Mouse (Mus musculus) ovary, postnatal 14 days (tissue): ENCODE data around the gene Bmp6.
A peak's percentile ranks its signal among the peaks of the same experiment; 100 is the strongest.

ENCODE experiments used
- DNase-seq: peaks from one replicate; pipeline ENCODE4 v3.0.0; 2022; ENCODE audit warnings: low spot score

The Bmp6 gene

DNA sequence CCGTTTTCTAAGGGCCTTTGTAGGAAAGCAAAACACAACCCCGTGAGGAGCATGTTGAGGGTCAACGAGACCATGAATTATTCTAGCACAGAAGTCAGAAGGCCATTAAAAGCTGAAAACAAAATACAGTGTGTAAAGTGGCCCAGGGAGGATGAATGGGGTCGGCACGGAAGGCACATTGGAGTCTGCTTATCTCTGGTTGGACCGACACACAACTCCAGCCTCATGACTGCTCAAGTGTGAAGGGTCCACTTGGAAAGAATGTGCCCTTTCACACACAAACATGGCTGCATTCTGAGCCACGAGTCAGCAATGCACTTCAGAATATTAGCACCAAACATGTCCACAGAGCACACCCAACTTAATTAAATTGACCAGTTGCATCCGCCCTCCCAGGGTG is 84.8 kb downstream of the Bmp6 start:
- no peak for DNase-seq

DNA sequence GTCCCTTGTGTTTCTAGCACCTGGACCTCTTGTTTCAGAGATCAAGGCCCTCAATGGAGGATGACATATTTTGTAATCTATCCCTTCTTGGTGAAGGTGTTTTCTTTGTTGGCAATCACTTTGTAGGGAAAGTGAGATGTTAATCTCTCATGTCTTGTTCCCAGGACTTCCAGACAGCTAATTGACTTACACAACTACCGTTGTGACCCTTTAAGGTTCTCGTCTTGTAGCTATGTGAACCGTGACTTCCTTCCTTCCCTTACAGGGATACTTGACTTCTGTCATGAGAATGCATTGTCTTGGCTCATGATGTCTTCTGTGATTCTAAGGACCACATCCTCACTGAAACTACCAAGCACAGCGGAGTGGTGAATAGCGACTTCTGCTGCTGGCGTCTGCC is 85.2 kb downstream of the Bmp6 start:
- no peak for DNase-seq

DNA sequence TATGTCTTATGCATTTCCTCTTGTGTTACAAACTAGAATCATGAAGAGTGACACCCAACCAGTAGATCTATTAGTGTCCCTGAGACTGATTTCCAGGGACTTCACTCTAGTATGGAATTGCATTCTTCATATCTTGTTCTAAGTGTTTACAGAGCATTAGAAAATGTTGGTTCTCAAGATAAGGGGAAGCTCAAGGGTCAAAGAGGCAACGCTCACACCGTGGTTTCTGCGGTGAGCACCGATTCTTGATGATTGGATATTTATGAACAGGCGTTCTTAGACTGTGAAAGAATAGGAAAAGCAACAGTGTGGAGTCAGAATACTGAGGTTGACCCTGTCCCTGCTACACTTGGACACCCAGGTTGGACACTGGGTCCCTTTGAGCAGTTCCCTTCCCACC is 89.9 kb downstream of the Bmp6 start:
- DNase-seq, result no peak

DNA sequence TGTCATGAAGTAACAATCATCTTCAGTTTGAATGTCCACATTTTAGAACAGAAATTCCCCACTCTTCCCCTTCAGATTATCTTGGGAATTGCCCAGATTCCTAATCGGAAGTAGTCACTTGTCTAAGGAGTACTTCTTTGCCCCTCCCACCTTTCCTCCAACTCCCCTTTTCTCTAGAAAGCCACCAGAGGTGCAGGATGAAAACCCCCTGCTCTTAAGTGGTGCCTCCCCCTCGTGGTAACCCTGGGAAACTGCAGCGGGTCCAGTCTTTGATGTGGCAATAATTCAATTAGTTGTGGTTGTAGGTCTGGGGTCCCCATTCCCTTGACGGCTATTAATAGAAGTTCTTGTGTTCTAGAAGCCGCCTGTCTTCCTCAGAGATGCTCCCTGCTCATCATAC is 93.0 kb downstream of the Bmp6 start:
- peak; percentile 25 for DNase-seq

DNA sequence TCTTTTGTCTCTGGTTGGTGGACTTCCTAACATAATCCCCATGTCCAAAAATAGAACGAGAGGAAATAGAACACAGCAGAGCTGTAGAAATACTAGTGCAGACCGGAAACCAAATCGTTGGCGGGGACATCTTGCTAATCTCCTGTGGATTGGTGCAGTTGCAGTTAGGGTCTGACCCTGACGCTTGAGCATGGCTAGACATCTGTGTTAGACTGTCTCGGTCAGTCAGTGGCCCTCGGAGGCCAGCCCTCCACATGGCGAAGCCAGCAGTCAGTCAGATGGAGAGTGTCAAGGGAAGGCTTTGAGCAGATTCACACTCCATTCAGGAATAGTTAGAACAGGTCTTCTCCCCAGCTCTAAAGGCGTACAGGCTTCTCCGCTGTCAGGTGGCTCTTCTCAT is 95.3 kb downstream of the Bmp6 start:
- no peak for DNase-seq

DNA sequence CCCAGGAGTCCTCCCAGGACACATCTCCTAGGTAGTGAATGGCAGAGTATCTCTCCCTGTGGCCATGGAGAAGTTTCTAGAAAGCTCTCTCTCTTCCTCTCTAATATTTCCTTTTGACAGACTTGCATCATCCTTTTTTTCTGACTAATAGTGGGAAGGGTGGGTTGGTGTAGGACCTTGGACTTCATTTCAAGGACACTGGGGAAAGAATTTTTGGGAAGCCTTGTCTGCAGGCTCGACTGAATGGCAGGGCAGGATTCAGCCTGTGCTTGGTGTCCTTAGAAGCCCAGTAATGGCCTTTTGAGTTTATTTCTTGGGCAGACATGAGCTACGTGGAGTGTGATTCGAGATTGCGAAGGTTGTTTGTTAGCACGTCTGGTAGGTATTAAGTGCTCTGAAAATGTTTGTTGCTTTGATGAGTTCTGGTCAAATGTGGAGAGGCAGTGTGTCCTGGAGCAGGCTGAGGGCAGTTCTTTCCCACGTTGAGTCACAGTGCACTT is 103.7 kb downstream of the Bmp6 start:
- no peak for DNase-seq

DNA sequence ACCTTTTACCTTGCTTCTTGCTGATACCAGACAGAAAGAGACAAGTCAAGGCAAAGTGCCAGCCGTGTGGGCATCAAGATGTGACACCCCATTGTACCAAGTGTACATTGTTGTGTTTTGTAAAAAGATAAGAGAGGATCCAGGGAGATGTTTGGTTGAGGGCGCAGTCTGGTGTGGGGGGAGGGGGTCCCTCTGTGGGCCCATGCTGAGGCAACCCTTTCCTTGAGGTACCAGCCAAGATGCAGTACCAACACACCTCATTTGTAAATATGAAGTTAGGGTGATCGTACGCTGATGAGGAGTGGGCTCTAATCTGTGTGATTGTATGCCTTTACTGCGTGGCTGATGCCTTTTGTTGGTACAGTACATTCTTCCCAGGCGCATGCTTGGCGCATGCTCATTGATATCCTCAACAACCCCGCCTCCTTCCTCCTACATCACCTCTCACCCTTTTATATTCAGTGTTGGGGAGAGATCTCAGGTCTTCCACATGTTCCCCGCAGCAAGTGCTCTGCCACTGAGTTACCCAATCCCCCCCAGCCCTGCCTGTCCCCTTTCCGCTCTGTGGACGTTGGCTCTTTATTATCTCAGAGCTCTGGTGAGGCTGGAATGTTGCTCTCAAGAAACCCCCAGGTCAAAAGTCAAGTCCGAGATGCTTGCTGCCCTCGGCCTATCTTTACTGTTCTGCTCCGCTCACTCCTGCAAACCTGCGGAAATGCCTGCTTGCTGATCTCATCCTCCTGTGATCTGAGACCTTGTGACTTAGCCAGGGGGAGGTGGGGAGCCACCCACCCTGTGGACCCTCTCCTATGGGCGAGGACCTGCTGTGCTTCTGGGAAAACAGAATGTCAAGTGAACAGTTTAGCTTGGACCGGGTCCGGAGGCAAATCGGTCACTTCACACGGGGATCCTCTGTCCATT is 105.4 kb downstream of the Bmp6 start:
- no peak for DNase-seq

DNA sequence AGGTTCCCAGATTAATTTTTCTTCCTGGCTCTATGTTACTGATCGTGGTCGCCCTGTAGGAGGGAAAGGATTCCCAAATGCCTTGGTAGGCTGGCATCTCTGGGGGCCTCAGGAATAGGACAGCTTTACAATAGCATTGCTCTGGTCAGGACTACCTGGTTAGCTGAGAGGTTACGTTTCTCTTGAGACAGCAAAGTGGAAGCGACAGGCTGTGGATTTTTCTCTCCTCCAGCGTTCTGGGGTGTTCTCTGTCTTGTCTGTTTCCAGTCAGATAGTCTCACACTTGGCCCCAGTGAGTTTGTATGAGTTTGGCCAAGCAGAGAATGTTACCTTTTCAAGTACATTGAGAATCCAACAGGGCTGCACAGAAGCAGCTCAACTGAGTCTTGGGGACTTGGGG is 106.5 kb downstream of the Bmp6 start:
- DNase-seq, result no peak

DNA sequence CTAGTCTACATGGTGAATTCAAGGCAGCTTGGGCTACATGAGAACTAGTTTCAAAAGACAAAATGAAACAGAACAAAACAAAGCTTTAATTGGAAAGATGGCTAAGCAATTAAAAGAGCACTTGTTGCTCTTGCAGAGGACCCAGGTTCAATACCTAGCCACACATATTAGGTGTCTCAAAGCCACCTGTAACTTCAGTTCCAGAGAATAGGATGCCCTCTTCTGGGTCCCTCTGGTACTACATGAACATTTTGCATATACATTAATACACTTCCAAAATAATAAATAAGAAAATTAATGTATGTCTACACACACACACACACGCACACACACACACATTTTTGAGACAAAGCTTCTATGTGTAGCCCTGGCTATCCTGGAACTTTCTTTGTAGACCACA is 118.5 kb downstream of the Bmp6 start:
- DNase-seq, result no peak

DNA sequence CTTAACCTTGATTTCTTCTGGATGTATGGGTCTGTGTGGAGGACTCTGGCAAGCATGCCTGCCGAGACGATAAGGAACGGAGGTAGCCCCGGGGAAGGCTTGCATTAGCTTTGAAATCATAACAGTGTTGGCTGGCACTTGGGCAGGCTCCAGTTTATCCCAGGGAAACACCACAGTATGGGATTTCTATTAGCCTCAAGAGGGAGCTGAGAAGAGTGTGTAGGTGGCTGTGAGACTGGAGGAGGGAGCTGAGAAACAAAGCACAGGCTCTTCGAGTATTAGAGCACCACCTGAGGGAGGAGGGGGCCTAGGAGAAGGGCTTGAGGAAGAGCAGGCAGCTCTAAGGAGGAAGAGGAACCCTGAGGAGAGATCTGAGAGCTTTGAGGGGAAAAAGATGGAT is 126.0 kb downstream of the Bmp6 start:
- DNase-seq, result no peak

DNA sequence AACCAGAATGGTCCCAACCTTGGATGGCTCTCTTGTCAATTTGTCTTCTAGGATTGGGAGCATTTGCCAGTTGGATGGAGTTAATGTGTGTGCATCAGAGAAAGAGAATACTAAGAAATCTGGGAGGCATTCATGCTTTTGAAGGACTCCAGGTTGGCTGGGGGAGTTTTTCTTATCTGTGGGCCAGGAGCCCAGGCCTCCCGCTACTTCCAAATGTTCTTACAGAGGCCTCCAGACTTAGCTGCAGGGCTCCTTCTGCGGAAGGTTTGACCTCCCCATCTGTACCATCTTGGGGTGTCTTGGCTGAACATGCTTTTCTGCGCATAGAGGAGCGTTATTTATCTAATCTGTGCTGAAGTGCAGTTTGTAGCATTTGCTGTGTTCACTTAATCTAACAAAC is 127.7 kb downstream of the Bmp6 start:
- DNase-seq, result no peak

DNA sequence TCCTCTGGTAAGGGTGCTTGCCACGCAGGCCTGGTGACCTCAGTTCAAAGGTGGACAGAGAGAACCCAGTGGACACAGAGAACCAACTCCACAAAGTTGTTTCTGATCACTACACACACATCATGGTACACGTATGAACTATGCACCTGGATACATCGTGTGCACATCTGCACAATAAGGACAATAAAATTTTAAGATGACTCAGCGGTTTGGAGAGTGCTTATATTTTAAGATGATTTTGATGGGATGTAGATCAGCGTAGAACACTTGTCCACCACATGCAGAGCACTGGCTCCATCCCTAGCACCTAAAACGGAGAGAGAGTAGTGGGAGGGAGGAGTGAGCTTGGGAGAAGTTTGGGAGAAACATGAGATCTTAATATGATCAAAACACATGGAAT is 128.6 kb downstream of the Bmp6 start:
- DNase-seq, result no peak

DNA sequence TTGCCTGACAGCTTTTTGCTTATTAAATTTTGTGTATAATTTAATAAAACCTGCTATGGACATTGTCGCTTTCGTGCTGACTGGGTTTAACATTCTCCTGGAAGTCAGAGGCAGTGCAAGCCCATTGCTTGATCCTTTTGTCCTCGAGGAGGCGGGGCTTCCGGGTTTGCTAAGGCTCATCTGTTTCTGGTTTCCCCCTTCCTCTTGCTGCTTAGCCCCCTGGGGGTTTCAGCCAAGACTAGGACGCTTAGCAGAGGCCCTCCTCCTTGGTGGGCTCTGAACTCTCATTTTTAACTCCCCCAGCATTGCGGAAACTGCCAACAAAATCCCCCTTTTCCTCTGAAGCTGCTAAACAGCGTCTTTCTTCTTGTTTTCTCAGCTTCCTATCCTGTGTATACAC is 132.0 kb downstream of the Bmp6 start:
- DNase-seq, result no peak

DNA sequence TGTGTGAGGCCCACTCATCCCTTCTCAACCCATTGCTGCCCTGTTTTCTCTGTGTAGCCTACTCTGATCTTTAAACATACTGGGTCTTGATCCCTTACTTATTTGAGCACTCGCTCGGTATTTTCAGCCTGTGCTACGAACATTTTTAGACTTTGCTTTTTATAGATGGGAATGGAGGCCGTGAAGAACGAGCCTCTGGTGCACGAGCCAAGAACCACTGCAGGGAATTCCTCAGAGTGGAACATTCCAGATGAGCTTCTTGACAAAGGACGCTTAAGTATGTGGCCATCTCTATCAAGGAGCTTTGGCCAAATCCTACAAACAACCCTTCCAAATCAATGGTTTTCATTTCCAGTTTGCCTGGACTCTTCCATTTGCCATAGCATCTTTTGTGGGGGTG is 136.1 kb downstream of the Bmp6 start:
- no peak for DNase-seq

DNA sequence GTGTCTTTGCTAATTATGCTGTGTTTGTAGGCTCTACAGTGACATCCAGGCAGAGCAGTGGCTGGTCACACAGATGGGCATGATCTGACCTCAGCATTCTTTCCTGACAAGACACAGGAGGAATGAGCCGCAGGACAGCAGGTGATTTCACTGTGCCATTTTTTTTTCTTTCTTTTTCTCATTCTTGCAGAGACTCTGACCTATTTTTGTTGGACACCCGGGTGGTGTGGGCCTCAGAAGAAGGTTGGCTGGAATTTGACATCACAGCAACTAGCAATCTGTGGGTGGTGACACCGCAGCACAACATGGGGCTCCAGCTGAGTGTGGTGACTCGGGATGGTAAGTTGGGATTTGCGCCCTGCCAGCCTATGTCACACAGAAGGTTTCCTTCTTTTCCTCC is 139.8 kb downstream of the Bmp6 start:
- no peak for DNase-seq

DNA sequence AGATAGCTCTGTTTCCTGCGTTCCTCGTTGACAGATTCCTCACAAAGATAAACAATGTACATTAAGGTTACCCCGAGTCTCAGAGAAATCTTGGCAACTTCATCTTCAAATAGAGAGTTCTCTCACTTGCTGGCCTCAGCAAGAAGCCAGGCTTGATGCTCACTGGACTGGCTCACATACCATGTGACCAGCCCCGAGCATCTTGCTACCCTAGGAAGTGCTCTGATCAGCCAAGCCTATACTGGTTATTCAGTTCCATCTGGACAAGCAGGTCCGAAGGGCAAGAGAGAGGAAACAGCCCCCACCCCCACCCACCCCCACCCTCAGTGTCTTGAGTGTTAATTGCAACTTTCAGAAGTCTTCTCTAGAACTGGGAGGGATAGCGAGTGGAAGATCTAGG is 141.9 kb downstream of the Bmp6 start:
- no peak for DNase-seq

DNA sequence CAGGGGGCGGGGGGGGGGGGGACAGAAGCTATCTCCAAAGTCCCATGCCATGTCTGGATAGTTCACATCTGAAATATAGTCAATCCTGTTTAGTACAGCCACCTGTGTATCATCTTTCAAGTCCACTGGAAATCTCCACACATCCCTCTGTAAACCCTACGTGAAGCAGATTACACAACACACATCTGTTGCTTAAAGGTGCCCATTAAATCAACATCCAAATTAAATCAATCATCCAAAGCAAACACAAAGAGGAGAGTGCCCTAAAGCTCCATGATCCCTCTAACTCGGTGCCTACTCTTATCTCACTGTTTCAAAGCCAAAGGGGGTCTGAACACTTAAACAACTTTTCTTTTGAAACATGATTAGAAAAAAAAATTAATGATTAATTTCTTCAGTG is 151.8 kb downstream of the Bmp6 start:
- DNase-seq, result no peak

DNA sequence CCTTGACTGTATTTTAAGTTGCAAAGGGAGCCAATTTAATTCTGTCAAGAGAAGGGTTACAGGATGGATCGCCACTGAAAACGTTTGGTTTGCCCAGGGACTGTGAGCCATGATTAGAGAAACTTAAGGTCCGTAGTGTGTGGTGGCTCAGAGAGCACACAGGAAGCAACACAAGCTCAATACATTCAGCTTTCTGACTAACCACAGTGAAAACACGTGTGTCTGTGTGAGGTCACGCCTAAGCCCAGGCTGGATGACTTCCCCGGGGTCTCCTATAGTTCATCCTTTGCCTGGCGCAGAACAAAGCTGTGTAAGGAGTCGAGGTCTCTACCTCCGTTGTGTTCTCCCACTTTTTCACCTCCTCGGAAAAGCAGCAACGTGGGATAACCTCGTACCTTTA is 156.4 kb downstream of the Bmp6 start:
- DNase-seq, result no peak

DNA sequence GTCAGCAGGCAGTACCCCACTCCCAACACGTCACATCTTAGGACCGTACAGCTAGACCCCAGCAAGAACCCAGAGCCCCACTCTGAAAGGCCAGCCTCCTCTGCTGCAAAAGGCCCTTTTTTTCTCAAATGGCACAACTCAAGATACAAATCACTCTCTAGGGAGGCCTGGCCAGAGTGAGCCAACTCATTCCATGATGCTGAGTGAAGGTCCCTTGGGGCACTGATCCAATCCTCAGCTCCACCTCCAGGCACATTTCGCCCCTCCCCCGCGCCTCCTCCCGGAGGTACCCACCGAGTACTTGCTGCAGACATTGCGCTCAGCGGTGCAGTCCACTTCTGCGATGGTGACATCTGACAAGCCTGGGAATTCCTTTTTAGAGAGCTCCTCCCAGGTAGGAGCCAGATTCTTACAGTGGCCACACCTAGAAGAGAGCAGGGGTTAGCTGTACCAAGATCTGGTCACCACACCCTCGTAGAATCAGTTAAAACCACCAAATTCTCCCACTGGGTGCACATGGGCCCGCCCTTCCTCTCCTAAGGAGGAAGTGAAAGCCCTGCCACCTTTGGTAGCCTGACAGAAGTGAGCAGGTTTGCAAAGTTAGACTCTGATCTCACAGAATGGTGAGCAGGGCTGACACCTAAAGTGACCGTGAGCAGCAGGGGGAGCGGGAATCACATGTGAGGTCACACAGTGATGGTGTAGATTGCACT is 158.4 kb downstream of the Bmp6 start:
- DNase-seq, result no peak

DNA sequence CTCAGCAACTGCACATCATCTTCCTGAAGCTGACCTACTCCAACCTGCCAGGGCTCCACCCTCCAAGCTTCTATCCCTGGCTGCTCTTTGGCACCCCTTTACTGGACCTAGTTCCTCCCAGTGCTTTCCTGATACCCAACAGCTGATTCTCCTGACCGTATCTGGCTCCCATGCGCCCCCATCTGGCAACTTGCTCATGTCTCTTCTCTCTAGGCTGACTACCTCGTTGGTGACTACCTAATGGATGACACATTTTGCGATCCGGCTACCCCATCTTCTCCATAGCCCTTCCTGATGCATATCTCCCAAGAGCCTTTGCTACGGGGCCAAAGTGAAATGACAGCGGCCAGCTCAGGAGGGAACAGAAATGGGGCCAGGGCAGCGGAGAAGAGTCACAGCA is 161.4 kb downstream of the Bmp6 start:
- peak; percentile 28 for DNase-seq

DNA sequence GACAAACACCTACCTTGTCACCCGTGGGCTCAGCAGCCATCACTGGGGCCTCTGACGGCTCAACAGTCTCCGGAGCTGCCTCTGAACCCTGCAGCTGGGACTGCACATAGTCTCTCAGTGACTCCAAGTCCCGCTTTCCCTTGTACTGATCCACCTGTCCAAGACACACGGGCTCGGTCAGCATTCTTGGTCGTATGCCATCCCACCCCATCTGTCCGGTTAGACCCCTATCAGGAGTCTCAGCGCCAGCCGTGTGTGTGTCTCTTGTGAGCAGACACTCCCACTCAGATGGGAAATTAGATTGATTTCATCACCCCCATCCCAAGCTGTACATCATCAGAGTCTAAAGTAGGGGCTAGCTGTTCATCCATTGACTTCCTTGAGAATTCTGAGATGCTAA is 162.0 kb downstream of the Bmp6 start:
- DNase-seq, result no peak

DNA sequence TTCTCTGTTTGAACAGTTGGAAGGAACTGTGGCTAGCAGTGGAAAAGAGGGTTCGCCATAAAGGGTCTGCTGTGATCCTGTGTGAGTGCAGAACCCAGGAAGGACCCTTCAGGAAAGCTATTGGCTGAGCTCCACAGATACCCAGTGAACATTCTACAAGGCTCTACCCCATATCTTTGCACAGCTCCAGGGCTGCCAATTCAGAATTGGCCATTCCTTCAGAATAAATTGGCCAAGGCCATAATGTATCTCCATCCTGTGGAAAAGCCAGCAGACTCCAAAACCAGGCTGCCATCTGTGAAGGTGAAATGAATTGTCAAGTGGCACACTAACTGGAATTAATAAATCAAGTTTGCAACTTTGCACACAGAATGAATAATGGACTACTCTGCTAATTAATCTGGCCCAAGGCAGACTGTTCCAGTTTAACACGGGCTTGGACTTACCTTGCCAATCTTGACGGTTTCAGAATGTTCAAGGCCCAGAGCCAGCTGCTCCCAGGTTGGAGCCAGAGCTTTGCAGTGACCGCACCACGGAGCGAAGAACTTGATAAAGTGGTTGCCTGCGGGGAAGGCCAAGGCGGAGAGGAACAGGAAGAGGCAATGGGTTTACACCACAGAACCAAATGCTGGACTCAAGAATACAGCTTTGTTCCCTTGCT is 164.9 kb downstream of the Bmp6 start:
- no peak for DNase-seq

DNA sequence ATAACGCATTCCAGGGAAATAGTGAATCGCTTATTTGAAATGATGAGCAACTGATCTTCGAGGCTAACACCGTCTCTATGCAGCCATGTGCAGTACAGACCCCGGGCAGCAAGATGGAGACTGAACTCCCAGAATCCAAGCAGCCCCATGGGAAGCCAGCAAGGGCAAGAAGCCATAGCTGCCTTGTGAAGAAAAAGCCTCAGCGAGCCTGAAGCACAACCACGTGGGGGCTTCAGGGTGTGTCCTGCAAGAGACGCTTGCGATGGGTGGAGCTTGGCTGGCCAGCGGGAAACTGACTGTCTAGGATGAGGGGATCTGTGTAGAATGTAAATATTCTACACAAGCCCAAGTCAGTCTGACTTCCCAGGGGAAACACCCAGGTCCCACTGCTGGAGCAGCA is 167.1 kb downstream of the Bmp6 start:
- DNase-seq, result no peak
